Comparison of ENCODE assay signal across 19 mouse cellular contexts in the genomic region with DNA sequence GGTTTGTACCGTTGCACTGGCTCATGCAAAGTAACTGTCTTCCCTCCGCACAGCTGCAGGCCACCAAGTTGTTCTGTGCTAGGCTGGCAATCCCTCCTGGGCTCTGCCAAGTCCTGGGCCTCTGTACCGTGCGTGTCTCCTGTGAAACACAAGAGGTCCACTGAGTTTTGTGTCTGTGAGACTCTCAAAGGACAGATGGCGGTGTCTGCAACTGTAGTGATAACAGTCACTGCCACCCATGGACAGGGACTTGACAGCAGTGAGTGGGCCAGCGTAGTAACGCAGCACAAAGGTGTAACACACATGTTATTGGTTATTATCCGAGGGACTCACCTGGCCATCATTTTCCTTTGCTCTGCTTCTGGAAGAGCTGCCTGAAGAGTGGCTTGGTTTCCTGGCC.
"Had no signal": no experiment of that assay in that cellular context is flagged by ENCODE, and none has a peak within 500 bp of the region (broad histone marks: within the 10 kb centered on the region; RNA-seq: fewer than 3 reads in every experiment).

No protein-coding gene starts in this region.

- DNase-seq: kidney, adult 11 months; kidney, adult 8-10 months; kidney, postnatal 10 days; kidney, postnatal 36 days; layer of hippocampus, postnatal 36 days; lung, adult 2 months; lung, postnatal 36 days; retina, postnatal 1 day; thymus, postnatal 25 days had no signal

- H3K27ac ChIP-seq: kidney, embryonic 15.5 days; left cerebral cortex, adult 2 months; liver, embryonic 15.5 days; midbrain, embryonic 10.5 days; midbrain, embryonic 13.5 days; neural tube, embryonic 13.5 days; stomach, embryonic 15.5 days had no signal

- H3K9me3 ChIP-seq: kidney, embryonic 15.5 days; liver, embryonic 15.5 days; megakaryocyte, embryonic 14.5 days; midbrain, embryonic 10.5 days; midbrain, embryonic 13.5 days; neural tube, embryonic 13.5 days; stomach, embryonic 15.5 days had no signal

- H3K36me3 ChIP-seq: liver, embryonic 15.5 days had no signal

- H3K4me1 ChIP-seq: kidney, embryonic 15.5 days; neural tube, embryonic 13.5 days; stomach, embryonic 15.5 days had no signal

- ATAC-seq: midbrain, embryonic 13.5 days; midbrain, embryonic 16.5 days had no signal

- H3K27me3 ChIP-seq: kidney, embryonic 15.5 days; liver, embryonic 15.5 days; megakaryocyte, embryonic 14.5 days; midbrain, embryonic 13.5 days; neural tube, embryonic 13.5 days; stomach, embryonic 15.5 days had no signal

- H3K4me3 ChIP-seq: kidney, embryonic 15.5 days; left cerebral cortex, adult 2 months; liver, embryonic 15.5 days; megakaryocyte, embryonic 14.5 days; midbrain, embryonic 10.5 days; midbrain, embryonic 13.5 days; myocyte; neural tube, embryonic 13.5 days; stomach, embryonic 15.5 days had no signal

- H3K4me2 ChIP-seq: kidney, embryonic 15.5 days; liver, embryonic 15.5 days; midbrain, embryonic 13.5 days; neural tube, embryonic 13.5 days; stomach, embryonic 15.5 days had no signal

- H3K9ac ChIP-seq: kidney, embryonic 15.5 days; liver, embryonic 15.5 days; midbrain, embryonic 13.5 days; neural tube, embryonic 13.5 days; stomach, embryonic 15.5 days had no signal
